Mouse (Mus musculus) testis, adult 2 months (tissue): ENCODE results near the gene Trio.

Source experiments
- CTCF ChIP-seq: fragments of 200-500 bp; IDR thresholded peaks from 2 replicates; pipeline ENCODE4 v1.5.1; 2012; ENCODE audit warnings: low read depth, mild to moderate bottlenecking, inconsistent platforms, low read length, moderate library complexity; ENCODE audit not compliant: control insufficient read depth, insufficient read depth, insufficient replicate concordance
- POLR2A ChIP-seq: fragments of 200-500 bp; IDR thresholded peaks from 2 replicates; pipeline ENCODE4 v1.6.1; 2012; ENCODE audit warnings: low read depth, mild to moderate bottlenecking, inconsistent platforms, low read length, moderate library complexity; ENCODE audit not compliant: control insufficient read depth

GRCm38 (mm10) chr15:28051811-28052210 is 26.2 kb upstream of the Trio start:
- no peak for TF ChIP-seq POLR2A
- TF ChIP-seq CTCF: no peak
